Mouse (Mus musculus) testis, adult 2 months (tissue): ENCODE measurements around the gene Cenpk. TPM values are rescaled to one million over a fixed set of nuclear protein-coding genes. Genes with fewer than 3 reads are reported as not detected.

ENCODE experiments used
- H3K27ac ChIP-seq: fragments of 200-500 bp; 2 replicates; pipeline ENCODE4 v1.5.1; 2012; ENCODE audit warnings: low read depth, low read length; ENCODE audit not compliant: control insufficient read depth, insufficient read depth
- H3K27me3 ChIP-seq: fragments of 200-500 bp; 2 replicates; pipeline ENCODE4 v1.6.1; 2012; ENCODE audit warnings: mild to moderate bottlenecking, low read length, moderate library complexity; ENCODE audit not compliant: control insufficient read depth, insufficient read depth
- H3K36me3 ChIP-seq: fragments of 200-500 bp; 2 replicates; pipeline ENCODE4 v1.6.1; 2012; ENCODE audit warnings: mild to moderate bottlenecking, low read length; ENCODE audit not compliant: control insufficient read depth, insufficient read depth
- H3K4me1 ChIP-seq: fragments of 200-500 bp; 2 replicates; pipeline ENCODE4 v1.6.1; 2012; ENCODE audit warnings: low read length; ENCODE audit not compliant: control insufficient read depth, insufficient read depth
- H3K4me3 ChIP-seq: fragments of 200-500 bp; 2 replicates; pipeline ENCODE4 v1.5.1; 2012; ENCODE audit warnings: low read depth, mild to moderate bottlenecking, low read length, moderate library complexity, mixed read lengths; ENCODE audit not compliant: control insufficient read depth
- CTCF ChIP-seq: fragments of 200-500 bp; IDR thresholded peaks from 2 replicates; pipeline ENCODE4 v1.5.1; 2012; ENCODE audit warnings: low read depth, mild to moderate bottlenecking, inconsistent platforms, low read length, moderate library complexity; ENCODE audit not compliant: control insufficient read depth, insufficient read depth, insufficient replicate concordance
- POLR2A ChIP-seq: fragments of 200-500 bp; IDR thresholded peaks from 2 replicates; pipeline ENCODE4 v1.6.1; 2012; ENCODE audit warnings: low read depth, mild to moderate bottlenecking, inconsistent platforms, low read length, moderate library complexity; ENCODE audit not compliant: control insufficient read depth
- polyA plus RNA-seq: library from polyadenylated mRNA; depleted of rRNA; stranded (reverse); fragments of >200 nt; gene quantifications from 2 replicates; pipeline ENCODE4 v1.2.3, GENCODE M21; 2012

Cenpk gene
- polyA plus RNA-seq, 1 experiment: 5.3 TPM

- peak overlapping the region; percentile 97 for H3K4me3 ChIP-seq
- H3K36me3 ChIP-seq: no peaks in the 10 kb centered on the region; the same call in 1 of the 2 replicates
- TF ChIP-seq CTCF: no peak
- TF ChIP-seq POLR2A: no peak
- H3K4me1 ChIP-seq: no peaks in the 10 kb centered on the region; the same call in 1 of the 2 replicates
- no peaks in the 10 kb centered on the region for H3K27me3 ChIP-seq
- H3K27ac ChIP-seq: peak overlapping the region; percentile 94
Measured at GRCm38 (mm10) chr13:104229181-104229580, 770 bp downstream of the Cenpk start.

GRCm38 (mm10) chr13:104258997-104259396 is 30.6 kb downstream of the Cenpk start:
- Histone ChIP-seq H3K27me3 (no peaks in the 10 kb centered on the region), H3K4me3 (no peak overlapping the region), H3K4me1 (no peaks in the 10 kb centered on the region), H3K27ac (no peak overlapping the region), H3K36me3 (no peaks in the 10 kb centered on the region)
- TF ChIP-seq CTCF (no peak), POLR2A (no peak)

GRCm38 (mm10) chr13:104285031-104285431 is 56.6 kb downstream of the Cenpk start:
- H3K36me3 ChIP-seq: no peaks in the 10 kb centered on the region
- no peak for TF ChIP-seq POLR2A
- no peak overlapping the region for H3K4me3 ChIP-seq
- peaks cover 3% of the 10 kb centered on the region for H3K4me1 ChIP-seq
- H3K27ac ChIP-seq: no peak overlapping the region
- no peaks in the 10 kb centered on the region for H3K27me3 ChIP-seq

GRCm38 (mm10) chr13:104285737-104286311 is 57.4 kb downstream of the Cenpk start:
- H3K4me3 ChIP-seq: peak overlapping the region; percentile 58
- TF ChIP-seq POLR2A (no peak), CTCF (no peak)
- H3K36me3 ChIP-seq: no peaks in the 10 kb centered on the region
- no peaks in the 10 kb centered on the region for H3K27me3 ChIP-seq
- peak overlapping the region; percentile 54 for H3K27ac ChIP-seq
- peaks cover 3% of the 10 kb centered on the region for H3K4me1 ChIP-seq

GRCm38 (mm10) chr13:104286336-104286735 is 57.9 kb downstream of the Cenpk start:
- H3K4me1 ChIP-seq: peaks cover 3% of the 10 kb centered on the region
- H3K4me3 ChIP-seq: no peak overlapping the region
- H3K27ac ChIP-seq: no peak overlapping the region; the same call in 1 of the 2 replicates
- no peaks in the 10 kb centered on the region for H3K27me3 ChIP-seq
- no peak for TF ChIP-seq POLR2A
- TF ChIP-seq CTCF: no peak
- H3K36me3 ChIP-seq: no peaks in the 10 kb centered on the region

- no peaks in the 10 kb centered on the region for H3K36me3 ChIP-seq
- H3K4me1 ChIP-seq: peaks cover 3% of the 10 kb centered on the region
- TF ChIP-seq POLR2A (no peak; the same call in 1 of the 2 replicates), CTCF (no peak)
- peak overlapping the region; percentile 70 for H3K4me3 ChIP-seq
- peak overlapping the region; percentile 49; the same call in 1 of the 2 replicates for H3K27ac ChIP-seq
- H3K27me3 ChIP-seq: no peaks in the 10 kb centered on the region
Measured at GRCm38 (mm10) chr13:104286897-104287309, 58.5 kb downstream of the Cenpk start.

- H3K27ac ChIP-seq: peak within 1 kb of the TSS; percentile 49; the same call in 1 of the 2 replicates
Measured at GRCm38 (mm10) chr13:104287366-104288225, 59.2 kb downstream of the Cenpk start, which contains the start of gene Adamts6. Adamts6 (plus strand) TSS chr13:104287835.

More at GRCm38 (mm10) chr13:104287366-104288225, 59.2 kb downstream of the Cenpk start, which contains the start of gene Adamts6:
- Histone ChIP-seq H3K36me3 (no peaks in the 10 kb centered on the region), H3K4me1 (peaks cover 3% of the 10 kb centered on the region), H3K4me3 (peak within 1 kb of the TSS; percentile 70), H3K27me3 (no peaks in the 10 kb centered on the region)
- TF ChIP-seq CTCF (no peak), POLR2A (no peak)
